Mouse (Mus musculus): Measurements from ENCODE around the gene Tff1.

- TF ChIP-seq CTCF (conservative IDR thresholded peaks at IDR 0.05; ENCODE audit: low read length) (no peak), NANOG (IDR thresholded peaks at IDR 0.05; ENCODE audit: borderline replicate concordance, low read length) (no peak), POU5F1 (IDR thresholded peaks at IDR 0.05; ENCODE audit: borderline replicate concordance, low read length) (no peak)
These were observed 4.7 kb upstream of the Tff1 start for GRCm38 (mm10) chr17:31169796-31170195.
